Mouse (Mus musculus) stomach, postnatal 0 days (tissue): ENCODE measurements at regions not wholly inside any gene's neighbourhood (a gene's known extent, or its start where the extent isn't known, plus 50 kb on each side); places are given as distances from the start of the nearest gene placed in this dataset.

Experiments used
- ATAC-seq: fragments of 200-750 bp; cut with Nextera tagmentation; 2 replicates; pipeline ENCODE4 v1.8.0; 2017; ENCODE audit not compliant: low FRiP score, low TSS enrichment
- DNase-seq: peaks from one replicate; pipeline ENCODE4 v3.0.0-alpha.2; 2016; ENCODE audit warnings: low spot score
- H3K27ac ChIP-seq: fragments of 300-500 bp; sonication (generic); replicated peaks from 2 replicates; pipeline ENCODE4 v1.5.1; 2014; ENCODE audit warnings: mild to moderate bottlenecking, control low read depth
- H3K27me3 ChIP-seq: fragments of 300-500 bp; sonication (generic); 2 replicates; pipeline ENCODE4 v1.6.1; 2014; ENCODE audit warnings: low read length; ENCODE audit not compliant: control insufficient read depth, insufficient read depth
- H3K36me3 ChIP-seq: fragments of 300-500 bp; sonication (generic); 2 replicates; pipeline ENCODE4 v1.6.1; 2014; ENCODE audit warnings: low read length, mixed read lengths; ENCODE audit not compliant: control insufficient read depth, insufficient read depth
- H3K4me1 ChIP-seq: fragments of 300-500 bp; sonication (generic); replicated peaks from 2 replicates; pipeline ENCODE4 v1.6.1; 2014; ENCODE audit warnings: antibody characterized with exemption; ENCODE audit not compliant: control insufficient read depth, insufficient read depth
- H3K4me2 ChIP-seq: fragments of 300-500 bp; sonication (generic); replicated peaks from 2 replicates; pipeline ENCODE4 v1.6.1; 2014; ENCODE audit warnings: low read depth, mild to moderate bottlenecking, control low read depth, moderate library complexity
- H3K4me3 ChIP-seq: fragments of 300-500 bp; sonication (generic); 2 replicates; pipeline ENCODE4 v1.5.1; 2014; ENCODE audit warnings: low read depth, low read length, control low read depth
- H3K9ac ChIP-seq: fragments of 300-500 bp; sonication (generic); 2 replicates; pipeline ENCODE4 v1.6.1; 2014; ENCODE audit warnings: mild to moderate bottlenecking, low read length, control low read depth, mixed read lengths
- H3K9me3 ChIP-seq: fragments of 300-500 bp; sonication (generic); 2 replicates; pipeline ENCODE4 v1.6.1; 2016; ENCODE audit warnings: low read length; ENCODE audit not compliant: control insufficient read depth
- CTCF ChIP-seq: IDR thresholded peaks from 2 replicates; pipeline ENCODE4 v1.5.1; 2016; ENCODE audit warnings: antibody characterized with exemption, low read depth, mild to moderate bottlenecking, moderate library complexity
- EP300 ChIP-seq: optimal IDR thresholded peaks from 2 replicates; pipeline ENCODE3; 2016; ENCODE audit warnings: antibody characterized with exemption
- WGBS: fragments of 180-500 bp; shearing (Covaris S2); extraction: QIAGEN DNeasy Blood & Tissue Kit; methylation state at CpG from one replicate; pipeline ENCODE4 v1.1.7; 2014; 5-methylcytosine and 5-hydroxymethylcytosine counted together

DNA sequence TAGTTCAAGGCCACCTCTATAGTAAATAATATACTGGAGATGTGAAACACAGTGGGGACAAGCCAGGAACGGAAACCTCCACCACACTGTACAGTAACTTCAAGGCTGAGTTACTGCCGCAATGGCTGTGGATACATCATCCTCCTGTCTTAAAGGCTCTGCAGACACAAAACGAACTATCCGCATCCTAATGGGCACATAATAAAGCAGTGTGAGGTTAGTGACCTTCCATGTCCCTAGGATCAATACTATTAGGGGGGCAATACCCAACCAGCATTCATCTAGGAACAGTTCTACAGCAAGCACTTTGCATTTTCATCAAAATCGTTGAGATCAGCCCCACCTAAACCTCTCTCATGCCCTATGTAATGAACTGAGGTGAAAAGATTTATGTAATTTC, 142.4 kb upstream of the Zfand5 start:
- Histone ChIP-seq H3K9me3 (no peaks in the 10 kb centered on the region), H3K4me1 (no peaks in the 10 kb centered on the region), H3K9ac (no peak overlapping the region), H3K27ac (no peak overlapping the region), H3K27me3 (no peaks in the 10 kb centered on the region), H3K36me3 (no peaks in the 10 kb centered on the region), H3K4me2 (no peak overlapping the region), H3K4me3 (no peak overlapping the region)
- no peak for TF ChIP-seq EP300
- no peak for TF ChIP-seq CTCF
- ATAC-seq (no peak), DNase-seq (no peak)
- 89% methylated on average over 5 of the region's 5 CpGs for WGBS

DNA sequence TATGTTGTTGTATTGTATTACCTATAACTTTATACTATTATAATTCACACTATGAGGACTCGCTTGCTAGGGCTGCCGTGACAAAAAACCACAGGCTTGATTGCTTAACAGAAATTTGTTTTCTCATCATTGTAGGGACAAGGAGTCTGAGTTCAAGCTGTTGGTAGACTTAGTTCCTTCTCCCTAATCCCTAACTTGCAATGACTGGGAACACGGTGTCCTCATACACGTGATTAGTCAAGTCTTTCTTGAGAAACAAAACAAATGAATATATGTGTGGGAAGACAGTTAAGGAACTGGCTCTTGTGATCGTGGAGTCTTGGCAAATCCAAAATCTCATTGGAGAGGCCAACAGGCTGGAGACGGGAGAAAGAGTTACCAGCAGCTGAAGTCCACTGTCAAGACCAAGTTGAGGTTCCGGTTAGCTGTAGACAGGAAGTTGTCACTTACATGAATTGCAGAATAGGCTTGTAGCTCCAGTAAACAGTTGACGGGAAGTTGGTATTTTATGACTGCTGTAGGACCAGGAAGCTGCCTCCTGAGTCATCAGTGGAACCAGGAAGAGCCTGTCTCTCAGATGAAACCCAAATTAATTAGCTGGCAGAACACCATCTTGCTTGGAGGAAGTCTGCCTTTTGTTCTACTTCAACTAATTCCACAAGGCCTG, 144.9 kb upstream of the Zfand5 start:
- DNase-seq (no peak), ATAC-seq (peak; percentile 18; the same call in 1 of the 2 replicates)
- no peaks in the 10 kb centered on the region for H3K4me1 ChIP-seq
- no peaks in the 10 kb centered on the region for H3K9me3 ChIP-seq
- 75% methylated on average over 8 of the region's 8 CpGs for WGBS
- no peak overlapping the region for H3K9ac ChIP-seq
- H3K4me3 ChIP-seq: no peak overlapping the region
- H3K27me3 ChIP-seq: no peaks in the 10 kb centered on the region
- no peak for TF ChIP-seq CTCF
- TF ChIP-seq EP300: no peak
- H3K27ac ChIP-seq: peak overlapping the region; percentile 20; the same call in 1 of the 2 replicates
- H3K4me2 ChIP-seq: no peak overlapping the region
- no peaks in the 10 kb centered on the region for H3K36me3 ChIP-seq

DNA sequence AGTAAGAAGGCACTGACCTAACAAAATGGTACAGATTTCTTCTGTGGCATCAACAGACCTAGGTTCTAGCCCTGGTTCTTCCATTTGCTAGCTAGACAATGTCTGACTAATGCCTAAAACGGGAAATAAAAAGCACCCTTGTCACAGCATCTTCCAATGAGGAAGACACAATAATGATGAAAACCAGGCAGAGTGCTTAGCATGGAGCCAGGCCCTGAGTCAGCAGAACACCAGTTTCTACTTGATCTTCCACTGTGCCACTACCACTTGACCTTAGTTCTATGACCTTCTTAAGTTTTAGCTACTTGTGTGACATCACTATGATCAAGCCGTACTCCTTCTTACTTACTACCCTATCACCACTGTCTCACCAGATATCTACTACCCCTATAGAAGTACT, 145.4 kb upstream of the Zfand5 start:
- Histone ChIP-seq H3K4me2 (no peak overlapping the region), H3K27me3 (no peaks in the 10 kb centered on the region), H3K27ac (no peak overlapping the region), H3K9me3 (no peaks in the 10 kb centered on the region), H3K36me3 (no peaks in the 10 kb centered on the region), H3K4me3 (no peak overlapping the region), H3K9ac (no peak overlapping the region), H3K4me1 (no peaks in the 10 kb centered on the region)
- ATAC-seq: no peak
- TF ChIP-seq CTCF: no peak
- no peak for TF ChIP-seq EP300
- 71% methylated on average over 2 of the region's 2 CpGs for WGBS
- DNase-seq: no peak

DNA sequence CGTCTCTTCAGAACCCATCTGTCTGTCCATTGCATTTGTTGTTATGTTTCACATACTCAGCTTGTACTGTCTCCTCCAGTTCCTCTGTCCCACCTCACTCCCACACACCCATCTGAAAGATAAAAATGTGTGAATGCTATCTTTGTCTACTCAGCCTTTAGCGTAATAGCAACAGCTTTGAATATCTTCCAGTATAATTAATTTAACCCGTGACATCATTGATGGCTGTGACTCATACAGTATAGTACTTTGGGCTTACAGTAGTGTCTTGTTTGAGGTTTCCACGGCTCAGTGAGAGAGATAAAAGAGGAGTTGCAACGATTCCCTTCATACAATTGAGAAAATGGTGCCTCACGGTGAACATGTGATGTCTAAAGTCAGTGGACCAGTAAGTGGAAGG, 152.6 kb upstream of the Zfand5 start:
- no peak for ATAC-seq
- no peak overlapping the region for H3K27ac ChIP-seq
- TF ChIP-seq CTCF: no peak
- no peaks in the 10 kb centered on the region for H3K27me3 ChIP-seq
- H3K4me2 ChIP-seq: no peak overlapping the region
- WGBS: 57% methylated on average over 6 of the region's 6 CpGs
- no peaks in the 10 kb centered on the region for H3K36me3 ChIP-seq
- no peak for DNase-seq
- no peaks in the 10 kb centered on the region for H3K4me1 ChIP-seq
- no peak overlapping the region for H3K4me3 ChIP-seq
- H3K9ac ChIP-seq: no peak overlapping the region
- H3K9me3 ChIP-seq: no peaks in the 10 kb centered on the region

DNA sequence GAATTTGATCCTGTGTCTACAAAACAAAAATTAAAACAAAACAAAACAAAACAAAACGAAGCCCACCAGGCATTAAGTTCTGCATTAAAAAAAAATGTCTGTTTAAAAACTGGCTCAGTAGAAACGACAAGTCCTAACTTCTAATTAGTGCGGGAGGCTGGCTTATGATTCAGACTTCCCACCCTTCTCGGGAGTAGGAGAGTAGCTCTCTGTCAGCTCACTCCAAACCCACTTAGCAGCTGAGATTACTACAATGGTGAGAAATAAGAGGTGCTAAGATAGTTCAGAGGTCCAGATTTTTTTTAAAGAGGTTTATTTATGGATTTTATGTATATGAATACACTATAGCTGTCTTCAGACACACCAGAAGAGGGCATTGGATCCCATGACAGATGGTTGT, 153.3 kb upstream of the Zfand5 start:
- ATAC-seq (no peak), DNase-seq (no peak)
- H3K9ac ChIP-seq: no peak overlapping the region
- no peak for TF ChIP-seq CTCF
- TF ChIP-seq EP300: no peak
- no peaks in the 10 kb centered on the region for H3K36me3 ChIP-seq
- 73% methylated on average over 4 of the region's 4 CpGs for WGBS
- no peak overlapping the region for H3K4me3 ChIP-seq
- H3K27ac ChIP-seq: no peak overlapping the region
- H3K4me1 ChIP-seq: no peaks in the 10 kb centered on the region
- H3K4me2 ChIP-seq: no peak overlapping the region
- H3K9me3 ChIP-seq: no peaks in the 10 kb centered on the region
- H3K27me3 ChIP-seq: no peaks in the 10 kb centered on the region

DNA sequence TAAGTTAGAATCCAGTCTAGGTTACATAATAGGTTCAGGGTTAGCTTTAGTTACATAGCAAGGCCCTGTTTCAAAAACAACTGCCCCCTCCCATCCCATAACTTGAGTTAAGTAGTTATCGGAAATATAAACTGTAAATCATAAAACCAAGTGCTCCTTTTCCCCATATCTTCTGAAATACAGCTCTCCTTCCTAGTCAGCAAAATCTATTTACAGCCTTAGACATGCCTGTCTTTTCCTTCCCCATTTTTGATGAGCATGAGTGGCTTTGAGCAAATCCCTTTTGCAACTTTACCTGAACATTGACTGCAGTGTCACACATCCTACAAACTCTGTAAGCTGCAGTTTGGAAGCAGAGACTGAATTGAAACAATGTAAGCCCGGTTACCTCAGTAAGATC, 156.4 kb upstream of the Zfand5 start:
- no peak overlapping the region for H3K4me3 ChIP-seq
- no peak overlapping the region for H3K4me2 ChIP-seq
- H3K36me3 ChIP-seq: no peaks in the 10 kb centered on the region
- DNase-seq (no peak), ATAC-seq (no peak)
- TF ChIP-seq CTCF (no peak), EP300 (no peak)
- H3K9ac ChIP-seq: no peak overlapping the region
- WGBS: 83% methylated on average over 2 of the region's 2 CpGs
- no peaks in the 10 kb centered on the region for H3K9me3 ChIP-seq
- H3K4me1 ChIP-seq: no peaks in the 10 kb centered on the region
- no peaks in the 10 kb centered on the region for H3K27me3 ChIP-seq
- H3K27ac ChIP-seq: no peak overlapping the region
